8 mouse cellular contexts compared by ENCODE assay signal in the genomic region with DNA sequence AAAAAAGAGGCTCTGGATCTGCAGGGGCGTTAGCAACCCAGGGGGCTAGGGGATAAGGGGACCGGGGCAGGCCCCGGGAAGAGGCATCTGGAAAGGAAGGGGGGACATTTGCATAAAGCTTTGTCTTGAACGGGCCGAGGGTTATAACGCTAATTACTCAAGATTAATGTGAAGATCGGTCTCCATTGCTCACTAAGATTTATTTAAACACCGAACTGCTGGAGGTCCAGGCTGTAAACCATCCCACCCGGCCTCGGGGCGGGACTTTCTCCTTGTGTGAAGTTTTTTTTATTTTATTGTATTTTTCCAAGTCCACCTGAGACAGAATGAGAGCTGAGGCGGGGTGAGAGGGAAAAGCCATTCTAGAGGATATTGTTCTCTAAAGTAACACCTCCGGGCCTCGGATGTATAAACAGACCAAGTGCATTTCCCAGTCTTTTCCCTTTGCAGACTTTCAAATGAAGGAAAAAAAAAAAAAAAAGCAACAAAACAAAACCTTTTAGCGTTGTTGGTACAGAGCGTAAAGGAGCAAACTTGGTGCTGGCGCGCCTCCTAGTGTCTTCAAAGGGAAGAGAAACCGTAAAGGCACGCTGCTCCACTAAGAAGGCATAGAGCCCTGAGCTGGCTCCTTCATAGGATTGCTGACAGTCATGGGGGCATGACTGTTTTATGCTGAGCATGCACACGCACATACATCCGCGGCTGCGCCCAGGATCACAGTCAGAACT.
DNase-seq lines count a peak whose midpoint lies in the region; ATAC-seq and TF ChIP-seq lines count a peak whose summit lies in the region.

No protein-coding gene starts in this region.

- peak; percentile 83 for ATAC-seq in intestine, embryonic 16.5 days
- peak; percentile 93 for ATAC-seq in megakaryocyte-erythroid progenitor cell, adult 5-6 weeks (replicated peaks; ENCODE audit: low FRiP score, low TSS enrichment, poor library complexity, severe bottlenecking)

- intact Hi-C loops in heart, postnatal 25 days (cut with DNase I) = loop anchor here (2.0 to 10.0 kb wide), 2 partner anchors 1481 to 1727 kb away; no protein-coding TSS in a partner anchor
- intact Hi-C loops in gastrocnemius, adult 2 months (cut with DNase I) = loop anchor here (10.0 kb wide), 1 partner anchor 1727 kb away; no protein-coding TSS in a partner anchor
- intact Hi-C loops in left cerebral cortex, postnatal 36 days (cut with DNase I) = loop anchor here (2.0 to 10.0 kb wide), 6 partner anchors 985 to 1727 kb away; no protein-coding TSS in a partner anchor

- peak; percentile 69 for TF ChIP-seq CTCF in gastrocnemius, adult 2 months (IDR thresholded peaks at IDR 0.05)

- H3K4me3 ChIP-seq in gastrocnemius, adult 2 months = peak overlapping the region; percentile 67
- H3K4me3 ChIP-seq in intestine, embryonic 16.5 days (ENCODE audit: low read length) = peak overlapping the region; percentile 32

- no peaks in the 10 kb centered on the region for H3K36me3 ChIP-seq in intestine, embryonic 16.5 days (ENCODE audit: control insufficient read depth, insufficient read depth, low read length)

- DNase-seq in heart, adult 18-20 months = peak; percentile 36 to 68
- no peak for DNase-seq in heart, postnatal 25 days (ENCODE audit: low spot score)
- peak; percentile 49 to 76 for DNase-seq in cerebellum, postnatal 25 days
- peak; percentile 66 for DNase-seq in gastrocnemius, adult 2 months
- DNase-seq in left cerebral cortex, postnatal 36 days (ENCODE audit: low spot score in 2 of 2) = peak; percentile 60 to 61
- DNase-seq in spleen, postnatal 14 days (ENCODE audit: low spot score in 2 of 2) = peak; percentile 9 to 33

- H3K9me3 ChIP-seq in intestine, embryonic 16.5 days (ENCODE audit: control insufficient read depth, low read length) = no peaks in the 10 kb centered on the region

- H3K27ac ChIP-seq in gastrocnemius, adult 2 months = no peak overlapping the region
- no peak overlapping the region for H3K27ac ChIP-seq in intestine, embryonic 16.5 days (ENCODE audit: low read length)

- no peak overlapping the region for H3K9ac ChIP-seq in intestine, embryonic 16.5 days (ENCODE audit: low read depth, low read length)

- peaks cover 42% of the 10 kb centered on the region for H3K27me3 ChIP-seq in intestine, embryonic 16.5 days (replicated peaks; ENCODE audit: control insufficient read depth, insufficient read depth, low read length)

- H3K4me1 ChIP-seq in intestine, embryonic 16.5 days (ENCODE audit: control insufficient read depth, insufficient read depth, low read length) = no peaks in the 10 kb centered on the region

- H3K4me2 ChIP-seq in intestine, embryonic 16.5 days (ENCODE audit: low read depth, low read length) = peak overlapping the region; percentile 55

- under 1% methylated on average over 24 of the region's 24 CpGs for WGBS in intestine, embryonic 16.5 days
